Mouse (Mus musculus) stomach, embryonic 14.5 days (tissue): Measurements from ENCODE around the gene Pfdn4. TPM values are rescaled to one million over a fixed set of nuclear protein-coding genes. Genes with fewer than 3 reads are reported as not detected.

Source experiments
- ATAC-seq: fragments of 200-750 bp; cut with Nextera tagmentation; 2 replicates; pipeline ENCODE4 v1.8.0; 2017; ENCODE audit warnings: low read depth, moderate TSS enrichment; ENCODE audit not compliant: insufficient number of reproducible peaks, insufficient read depth, low FRiP score
- H3K27ac ChIP-seq: fragments of 300-500 bp; sonication (generic); 2 replicates; pipeline ENCODE4 v1.5.1; 2014; ENCODE audit warnings: mild to moderate bottlenecking, low read length, moderate library complexity, mixed read lengths
- H3K27me3 ChIP-seq: fragments of 300-500 bp; sonication (generic); 2 replicates; pipeline ENCODE4 v1.6.1; 2014; ENCODE audit warnings: low read length, control low read depth, mixed read lengths; ENCODE audit not compliant: control insufficient read depth, insufficient read depth
- H3K36me3 ChIP-seq: fragments of 300-500 bp; sonication (generic); 2 replicates; pipeline ENCODE4 v1.6.1; 2014; ENCODE audit warnings: mild to moderate bottlenecking, control low read depth, low read length, moderate library complexity, mixed read lengths; ENCODE audit not compliant: control insufficient read depth, insufficient read depth
- H3K4me1 ChIP-seq: fragments of 300-500 bp; sonication (generic); 2 replicates; pipeline ENCODE4 v1.6.1; 2014; ENCODE audit warnings: low read length, control low read depth, mixed read lengths; ENCODE audit not compliant: control insufficient read depth, insufficient read depth
- H3K4me2 ChIP-seq: fragments of 300-500 bp; sonication (generic); replicated peaks from 2 replicates; pipeline ENCODE4 v1.6.1; 2014; ENCODE audit warnings: low read depth, low read length, control low read depth
- H3K4me3 ChIP-seq: fragments of 300-500 bp; sonication (generic); 2 replicates; pipeline ENCODE4 v1.5.1; 2014; ENCODE audit warnings: low read depth, low read length, control low read depth
- H3K9ac ChIP-seq: fragments of 300-500 bp; sonication (generic); replicated peaks from 2 replicates; pipeline ENCODE4 v1.6.1; 2014; ENCODE audit warnings: low read depth, mild to moderate bottlenecking, control low read depth, low read length, moderate library complexity, mixed read lengths
- H3K9me3 ChIP-seq: fragments of 300-500 bp; sonication (generic); 2 replicates; pipeline ENCODE4 v1.6.1; 2016; ENCODE audit warnings: low read depth, low read length, control low read depth; ENCODE audit not compliant: control insufficient read depth
- WGBS: fragments of 180-500 bp; shearing (Covaris S2); extraction: QIAGEN DNeasy Blood & Tissue Kit; methylation state at CpG from one replicate; pipeline ENCODE4 v1.1.7; 2014; 5-methylcytosine and 5-hydroxymethylcytosine counted together
- polyA plus RNA-seq: library from polyadenylated mRNA; unstranded; fragments of >200 nt; fragmentation: Nextera tagmentation; extraction: Ambion mirVana; gene quantifications from 2 replicates; pipeline ENCODE4 v1.2.1, GENCODE M21; 2014

The Pfdn4 gene
- polyA plus RNA-seq, 1 experiment from 2014 or later, result 83.4 TPM

DNA sequence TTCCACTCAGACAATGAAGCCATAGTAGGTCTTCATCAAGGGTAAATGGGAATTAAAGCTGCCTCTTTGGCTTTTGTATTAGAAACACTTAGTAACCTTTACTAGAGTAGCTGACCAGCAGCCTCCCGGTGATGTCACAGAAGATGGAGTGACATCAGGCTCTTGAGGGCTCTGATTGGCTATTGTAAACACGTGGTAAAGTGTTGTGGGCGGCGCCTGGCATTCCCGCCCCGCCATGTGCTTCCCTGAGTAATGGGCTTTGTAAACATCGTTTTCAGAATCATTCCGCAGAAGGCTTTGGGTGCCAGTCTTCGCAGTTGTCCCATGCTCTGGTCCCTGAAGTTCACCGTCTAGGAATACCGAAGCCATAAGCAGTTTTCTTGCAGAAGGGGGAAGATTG lies 12.3 kb upstream of the Pfdn4 start:
- Histone ChIP-seq H3K36me3 (no peaks in the 10 kb centered on the region), H3K27me3 (no peaks in the 10 kb centered on the region), H3K4me3 (no peak overlapping the region), H3K4me1 (no peaks in the 10 kb centered on the region), H3K9ac (no peak overlapping the region), H3K27ac (no peak overlapping the region), H3K9me3 (no peaks in the 10 kb centered on the region), H3K4me2 (no peak overlapping the region)
- WGBS, result 64% methylated on average over 11 of the region's 11 CpGs
- ATAC-seq, result no peak

GRCm38 (mm10) chr2:170487202-170487601 lies 9.0 kb upstream of the Pfdn4 start:
- no peak overlapping the region for H3K27ac ChIP-seq
- no peak for ATAC-seq
- H3K4me2 ChIP-seq, result no peak overlapping the region
- no peak overlapping the region for H3K9ac ChIP-seq
- H3K9me3 ChIP-seq, result no peaks in the 10 kb centered on the region
- no peak overlapping the region for H3K4me3 ChIP-seq
- H3K4me1 ChIP-seq, result no peaks in the 10 kb centered on the region
- 81% methylated on average over 7 of the region's 7 CpGs for WGBS
- H3K36me3 ChIP-seq, result no peaks in the 10 kb centered on the region
- H3K27me3 ChIP-seq, result peaks cover 5% of the 10 kb centered on the region; the same call in 1 of the 2 replicates

DNA sequence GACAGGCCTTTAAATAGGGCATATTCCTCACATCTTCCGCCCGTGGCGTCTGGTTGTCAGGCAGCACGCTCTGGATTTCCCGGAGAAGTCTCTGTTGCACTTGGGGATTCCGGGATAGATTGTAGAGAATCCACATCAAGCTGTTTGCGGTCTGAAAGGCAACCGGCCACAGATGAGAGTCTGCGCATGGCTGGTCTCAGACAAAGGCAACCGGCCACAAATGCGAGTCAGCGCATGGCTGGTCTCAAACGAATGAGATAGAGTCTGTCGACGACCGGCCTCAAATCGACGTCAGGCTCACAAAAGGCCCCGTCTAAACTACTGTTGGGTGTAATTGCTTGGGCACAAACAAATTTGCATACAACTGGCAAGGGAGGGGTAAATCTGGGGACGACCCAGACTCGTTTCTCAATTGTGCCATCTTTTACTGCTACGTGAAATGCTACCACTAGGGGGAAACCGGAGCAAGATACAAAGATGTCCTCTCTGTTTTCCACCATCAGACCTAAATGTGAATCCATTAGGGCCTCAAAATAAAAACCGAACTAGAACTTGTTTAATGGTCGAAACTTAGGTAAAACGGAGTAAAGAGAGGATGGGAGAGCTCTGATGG lies 8.2 kb upstream of the Pfdn4 start:
- Histone ChIP-seq H3K4me2 (no peak overlapping the region), H3K36me3 (no peaks in the 10 kb centered on the region), H3K4me3 (no peak overlapping the region), H3K27me3 (peaks cover 5% of the 10 kb centered on the region; the same call in 1 of the 2 replicates), H3K9ac (no peak overlapping the region), H3K9me3 (no peaks in the 10 kb centered on the region), H3K4me1 (no peaks in the 10 kb centered on the region), H3K27ac (no peak overlapping the region)
- ATAC-seq, result no peak
- WGBS, result 60% methylated on average over 26 of the region's 26 CpGs

DNA sequence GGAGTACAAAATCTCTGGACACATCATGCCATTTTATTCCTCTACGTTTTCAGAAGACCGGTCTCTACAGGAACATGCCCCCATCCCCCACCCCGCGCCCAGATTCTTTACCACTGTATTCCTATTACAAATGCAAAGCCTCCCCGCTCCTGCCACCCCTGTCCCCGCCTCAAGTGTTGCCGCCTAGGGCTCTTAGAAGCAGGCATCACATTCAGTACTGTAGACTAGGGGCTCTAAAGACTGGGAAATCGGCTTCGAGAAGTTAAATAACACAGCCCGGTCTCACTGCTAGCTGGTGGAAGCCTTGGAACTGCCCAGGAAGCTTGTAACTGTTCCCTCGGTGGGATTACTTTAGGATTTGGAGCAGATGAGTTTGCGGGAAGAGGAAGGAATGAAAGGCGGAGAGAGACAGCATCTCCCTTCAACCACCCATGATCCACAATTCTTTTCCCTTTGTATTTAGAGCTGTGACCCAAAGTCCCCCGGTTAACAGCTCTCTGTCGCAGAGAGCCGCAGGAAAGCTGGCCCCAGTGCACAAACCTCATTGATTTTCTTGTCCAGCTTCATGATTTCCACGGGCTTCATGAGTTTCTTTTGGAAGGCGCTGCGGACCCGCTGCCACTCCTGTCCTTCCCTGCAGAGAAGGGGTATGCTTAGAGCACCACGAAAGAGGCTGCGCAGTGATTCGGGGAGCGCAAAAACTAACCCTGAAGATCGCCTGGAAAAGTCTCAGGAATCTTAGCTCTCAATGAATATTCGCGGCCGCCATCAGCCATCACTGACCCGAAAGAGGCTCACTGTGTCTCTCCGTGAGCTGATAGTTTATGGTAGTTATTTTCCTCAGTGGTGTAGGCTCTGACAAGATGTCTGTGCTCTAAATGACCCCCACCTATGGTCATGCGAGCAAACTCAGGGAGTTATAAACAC lies 1.2 kb upstream of the Pfdn4 start:
- no peak overlapping the region for H3K4me3 ChIP-seq
- H3K27ac ChIP-seq, result no peak overlapping the region
- ATAC-seq, result no peak
- H3K27me3 ChIP-seq, result peaks cover 39% of the 10 kb centered on the region
- peaks cover 12% of the 10 kb centered on the region for H3K4me1 ChIP-seq
- H3K9me3 ChIP-seq, result no peaks in the 10 kb centered on the region
- WGBS, result 10% methylated on average over 31 of the region's 31 CpGs
- H3K36me3 ChIP-seq, result no peaks in the 10 kb centered on the region
- no peak overlapping the region for H3K4me2 ChIP-seq
- H3K9ac ChIP-seq, result no peak overlapping the region

DNA sequence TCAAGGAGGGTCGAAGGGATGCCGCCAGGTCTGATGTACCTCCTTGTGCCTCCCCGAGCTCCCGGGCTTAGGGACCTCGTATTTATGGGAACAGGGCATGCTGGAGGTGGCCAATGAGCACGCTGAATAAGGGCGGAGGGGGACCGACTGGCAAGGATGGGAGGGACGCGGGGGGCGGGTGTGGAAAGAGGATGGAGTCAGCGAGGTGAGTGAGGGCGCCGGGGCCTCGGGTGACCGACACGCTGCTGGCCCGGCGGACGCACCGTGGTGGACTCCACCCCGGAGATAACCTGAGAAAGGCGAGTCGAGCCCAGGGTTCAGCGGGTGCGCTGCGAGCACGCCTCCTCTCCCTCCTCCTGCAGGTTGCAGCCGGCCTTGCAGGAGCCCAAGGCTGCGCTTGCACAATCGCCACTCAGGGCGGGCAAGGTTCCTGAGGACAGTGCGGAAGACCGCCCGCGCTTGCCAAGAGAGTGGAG lies 901 bp downstream of the Pfdn4 start, which contains the start of gene Cyp24a1:
Gene Cyp24a1 (minus strand): TSS at position 55 of the 476 bp plus-strand sequence.
- Histone ChIP-seq H3K9me3 (no peaks in the 10 kb centered on the region), H3K4me1 (peaks cover 12% of the 10 kb centered on the region), H3K27me3 (peaks cover 34% of the 10 kb centered on the region), H3K4me2 (peak within 1 kb of the TSS; percentile 37), H3K4me3 (no peak within 1 kb of the TSS; the same call in 1 of the 2 replicates), H3K36me3 (no peaks in the 10 kb centered on the region), H3K27ac (no peak within 1 kb of the TSS), H3K9ac (no peak within 1 kb of the TSS)
- ATAC-seq, result peak; percentile 72
- under 1% methylated on average over 36 of the region's 36 CpGs for WGBS

GRCm38 (mm10) chr2:170498011-170498410 lies 1.8 kb downstream of the Pfdn4 start:
- H3K4me2 ChIP-seq, result no peak overlapping the region
- no peak overlapping the region for H3K4me3 ChIP-seq
- no peak overlapping the region for H3K27ac ChIP-seq
- no peaks in the 10 kb centered on the region for H3K9me3 ChIP-seq
- no peaks in the 10 kb centered on the region for H3K36me3 ChIP-seq
- no peak for ATAC-seq
- peaks cover 34% of the 10 kb centered on the region for H3K27me3 ChIP-seq
- 17% methylated on average over 8 of the region's 8 CpGs for WGBS
- H3K4me1 ChIP-seq, result peaks cover 12% of the 10 kb centered on the region
- no peak overlapping the region for H3K9ac ChIP-seq

GRCm38 (mm10) chr2:170503343-170503742 lies 7.1 kb downstream of the Pfdn4 start:
- no peaks in the 10 kb centered on the region for H3K9me3 ChIP-seq
- H3K36me3 ChIP-seq, result no peaks in the 10 kb centered on the region
- no peak overlapping the region for H3K4me3 ChIP-seq
- H3K27ac ChIP-seq, result no peak overlapping the region
- no peaks in the 10 kb centered on the region for H3K4me1 ChIP-seq
- ATAC-seq, result no peak
- 41% methylated on average over 8 of the region's 8 CpGs for WGBS
- H3K9ac ChIP-seq, result no peak overlapping the region
- H3K4me2 ChIP-seq, result no peak overlapping the region
- H3K27me3 ChIP-seq, result peaks cover under 1% of the 10 kb centered on the region; the same call in 1 of the 2 replicates

GRCm38 (mm10) chr2:170503983-170504382 lies 7.8 kb downstream of the Pfdn4 start:
- Histone ChIP-seq H3K27ac (no peak overlapping the region), H3K4me2 (no peak overlapping the region), H3K4me1 (no peaks in the 10 kb centered on the region), H3K27me3 (no peaks in the 10 kb centered on the region), H3K36me3 (no peaks in the 10 kb centered on the region), H3K9ac (no peak overlapping the region), H3K9me3 (no peaks in the 10 kb centered on the region), H3K4me3 (no peak overlapping the region)
- 32% methylated on average over 4 of the region's 4 CpGs for WGBS
- ATAC-seq, result no peak
